Mouse (Mus musculus) lung, postnatal 36 days (tissue): ENCODE measurements around the gene Rad54l2.

Source experiments
- DNase-seq: peaks from one replicate; pipeline ENCODE4 v3.0.0; 2022; ENCODE audit warnings: mixed read lengths

The Rad54l2 gene

DNA sequence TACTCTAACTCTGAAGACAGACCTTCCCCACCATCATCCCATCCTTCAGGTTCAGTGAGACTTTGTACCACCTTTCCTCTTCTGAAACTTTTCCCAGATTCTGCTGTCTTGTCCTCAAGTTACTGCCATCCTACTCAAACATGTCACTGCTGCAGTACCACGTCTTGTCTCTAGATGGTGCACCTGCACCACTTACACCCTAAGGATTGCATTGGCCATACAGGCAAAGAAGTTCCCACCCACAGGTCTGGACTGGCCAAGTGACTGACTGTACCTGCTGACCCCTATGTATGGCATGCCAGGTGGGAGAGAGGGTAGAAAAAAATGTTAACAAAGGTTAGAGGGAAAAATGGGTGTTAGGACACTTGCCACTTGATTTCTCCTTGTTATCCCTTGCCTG lies 113.5 kb downstream of the Rad54l2 start:
- peak; percentile 94 for DNase-seq

DNA sequence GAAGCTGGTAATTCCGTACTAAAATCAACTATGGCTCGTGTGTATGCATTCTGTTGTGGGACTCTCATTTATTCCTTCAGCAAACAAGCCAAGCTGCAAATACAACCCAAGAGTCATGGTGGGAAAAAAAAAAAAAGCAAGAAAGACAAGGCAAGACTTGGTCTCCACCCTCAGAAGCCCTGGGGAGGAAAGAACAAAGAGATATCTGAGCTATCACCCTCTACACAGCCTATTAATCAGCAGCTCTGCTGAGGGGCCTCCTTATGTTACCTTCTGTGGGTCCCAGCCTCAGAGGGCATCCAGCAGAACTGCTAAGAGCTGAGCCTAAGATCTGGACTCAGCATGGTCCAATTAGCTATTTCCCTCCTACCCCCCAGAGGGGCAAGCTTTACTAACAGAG lies 115.1 kb downstream of the Rad54l2 start:
- DNase-seq = no peak

DNA sequence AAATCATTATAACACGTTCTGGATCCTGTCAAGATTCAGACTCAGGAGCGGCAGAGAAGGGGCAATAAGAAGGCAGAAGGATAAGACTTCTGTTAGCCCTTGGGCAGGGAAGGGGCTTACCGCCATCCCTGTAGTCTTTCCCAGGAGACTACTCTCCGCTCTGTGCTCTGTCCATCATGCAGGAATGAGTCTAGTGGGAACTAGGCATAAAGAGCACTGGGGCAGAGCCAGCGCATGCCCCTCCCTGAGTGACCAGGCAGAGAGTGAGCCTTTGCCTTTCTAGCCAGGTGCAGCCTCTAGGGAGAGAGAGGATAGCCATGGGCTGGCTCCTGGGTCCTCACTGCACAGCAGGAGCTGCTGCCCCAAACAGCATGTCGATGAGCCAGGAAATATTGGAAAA lies 124.1 kb downstream of the Rad54l2 start:
- no peak for DNase-seq

DNA sequence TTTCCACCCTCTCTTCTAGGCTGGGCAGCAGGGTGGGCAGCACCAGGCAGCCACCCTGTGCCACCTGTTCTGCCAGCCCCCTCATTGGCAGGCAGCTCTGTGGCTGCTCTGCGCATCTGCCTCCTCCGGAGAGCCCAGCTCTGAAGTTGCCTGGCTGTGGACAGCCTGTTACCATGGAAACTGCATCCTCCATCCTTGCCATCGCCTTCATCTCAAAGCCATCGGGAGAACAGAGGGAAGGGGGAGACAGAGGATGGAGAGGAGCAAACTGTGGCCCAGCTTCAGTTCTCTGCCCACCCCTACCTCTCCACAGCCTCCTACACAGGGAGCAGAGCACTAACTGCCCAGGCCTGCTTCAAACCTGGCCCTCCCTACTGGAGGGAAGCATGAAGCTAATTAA lies 124.6 kb downstream of the Rad54l2 start:
- DNase-seq = no peak

DNA sequence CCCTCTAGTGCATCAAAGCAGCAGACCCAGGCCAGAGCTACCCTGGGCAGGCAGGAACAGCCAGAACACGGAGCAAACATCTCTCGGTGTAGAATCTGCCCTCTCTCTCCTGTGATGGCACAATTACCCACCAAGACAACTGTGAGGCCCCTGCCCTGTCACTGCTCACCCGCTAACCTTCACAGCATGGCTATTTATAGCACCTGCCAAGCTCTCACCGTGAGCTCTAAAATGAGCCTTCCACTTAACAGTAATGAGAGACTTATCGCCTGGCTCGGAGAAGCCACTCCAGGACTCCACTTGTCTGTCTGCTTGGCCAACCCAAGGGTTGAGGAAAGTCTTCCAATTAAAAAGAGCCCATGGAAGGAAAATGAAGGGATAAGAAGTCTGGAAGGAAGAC lies 125.8 kb downstream of the Rad54l2 start:
- DNase-seq = no peak

DNA sequence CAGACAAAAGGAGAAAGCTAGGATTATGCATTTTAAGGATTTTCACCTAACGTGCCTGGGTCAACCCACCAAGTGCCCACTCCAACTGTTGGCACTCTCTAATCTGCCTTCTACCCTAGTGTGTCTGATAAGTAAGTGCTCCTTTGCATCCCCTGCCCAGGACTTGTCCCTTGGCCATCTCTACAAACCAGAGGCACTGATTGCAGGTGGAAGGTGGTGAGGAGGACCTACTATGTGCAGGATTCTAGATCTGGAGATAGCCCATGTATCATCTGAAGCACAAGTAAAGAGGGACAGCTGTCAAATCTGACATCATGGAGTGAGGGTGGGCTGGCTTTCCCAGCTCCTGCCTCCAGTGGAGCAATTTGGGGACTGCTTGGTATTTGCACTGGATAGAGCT lies 129.1 kb downstream of the Rad54l2 start:
- DNase-seq = no peak

DNA sequence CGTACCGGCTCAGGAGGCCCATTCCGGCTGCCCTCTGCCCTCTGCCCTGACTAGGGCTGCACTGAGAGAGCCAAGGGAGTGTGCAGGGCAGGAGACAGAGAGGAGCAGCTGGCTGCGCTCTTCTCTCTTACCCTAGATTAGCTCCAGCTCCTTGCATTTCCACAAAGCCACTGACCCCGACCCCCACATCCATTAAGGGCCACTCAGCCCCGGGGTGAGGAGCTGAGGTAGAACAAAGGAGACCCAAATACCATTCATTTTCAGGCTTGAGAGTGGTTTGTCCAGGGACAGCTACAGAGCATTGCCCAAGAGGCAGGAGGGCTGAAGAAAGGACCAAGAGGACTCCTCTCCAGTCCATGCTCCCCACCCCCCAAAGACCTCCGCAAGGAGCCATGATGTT lies 129.6 kb downstream of the Rad54l2 start:
- DNase-seq = no peak

GRCm38 (mm10) chr9:106657592-106657991 lies 131.4 kb downstream of the Rad54l2 start:
- DNase-seq = no peak

DNA sequence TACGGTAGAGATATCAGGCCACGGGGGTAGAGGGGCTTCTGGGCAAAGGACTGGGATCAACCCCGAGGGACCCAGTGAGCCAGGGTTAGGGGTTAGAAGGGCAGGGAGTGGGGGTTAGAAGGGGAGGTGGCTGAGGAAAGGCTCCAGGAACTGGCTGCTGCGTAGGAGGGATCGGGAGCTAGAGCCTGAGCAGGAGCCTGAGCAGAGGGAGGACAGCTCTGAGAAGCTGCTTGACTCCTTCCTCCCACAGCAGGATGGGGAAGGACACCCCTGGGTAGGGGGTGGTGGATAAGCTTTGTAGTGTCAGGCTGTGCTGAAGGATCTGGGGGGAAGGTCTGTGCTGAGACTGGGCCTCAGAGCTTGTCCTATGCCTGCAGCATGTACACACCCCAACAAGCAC lies 132.2 kb downstream of the Rad54l2 start:
- DNase-seq = no peak

GRCm38 (mm10) chr9:106655884-106656720 lies 132.9 kb downstream of the Rad54l2 start, which contains the start of gene Grm2:
Gene Grm2 (minus strand): TSS chr9:106656082.
- DNase-seq = peak; percentile 56

DNA sequence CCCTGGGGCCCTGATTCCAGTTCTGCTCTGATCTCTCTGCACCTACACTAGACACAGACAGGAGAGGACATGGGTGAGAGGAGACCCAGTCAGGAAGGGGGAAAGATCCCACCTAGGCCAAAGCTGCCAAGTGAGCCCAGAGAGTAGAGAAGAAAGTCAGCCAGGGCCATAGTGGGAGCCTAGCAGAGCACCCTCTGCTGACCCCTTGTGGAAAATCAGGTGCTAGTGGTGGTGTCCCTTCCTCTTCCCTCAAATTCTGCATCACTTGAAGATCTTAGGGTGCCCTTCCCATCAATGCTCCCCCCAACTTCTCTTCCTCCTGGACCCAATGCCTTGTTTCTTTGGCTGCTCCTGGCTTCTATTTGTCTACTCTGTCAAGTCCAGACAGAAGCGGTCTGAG lies 136.3 kb downstream of the Rad54l2 start:
- DNase-seq = no peak

DNA sequence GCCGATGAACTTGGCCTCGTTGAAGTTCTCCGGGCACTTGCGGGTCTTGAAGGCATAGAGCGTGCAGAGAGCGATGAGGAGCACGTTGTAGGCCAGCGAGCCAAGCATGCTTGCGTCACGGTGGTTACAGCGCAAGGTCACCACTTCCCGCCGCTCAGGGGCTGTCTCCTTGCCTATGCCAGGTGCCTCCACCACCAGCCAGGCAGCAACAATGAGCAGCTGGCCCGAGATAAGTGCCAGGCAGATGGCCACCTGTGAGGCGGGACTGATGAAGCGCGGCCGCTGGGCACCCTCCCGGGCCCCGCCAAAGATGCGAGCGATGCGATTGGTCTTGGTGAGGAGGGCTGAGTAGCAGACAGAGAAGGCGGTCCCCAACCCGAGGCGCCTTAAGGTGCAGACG lies 141.8 kb downstream of the Rad54l2 start:
- DNase-seq = no peak

DNA sequence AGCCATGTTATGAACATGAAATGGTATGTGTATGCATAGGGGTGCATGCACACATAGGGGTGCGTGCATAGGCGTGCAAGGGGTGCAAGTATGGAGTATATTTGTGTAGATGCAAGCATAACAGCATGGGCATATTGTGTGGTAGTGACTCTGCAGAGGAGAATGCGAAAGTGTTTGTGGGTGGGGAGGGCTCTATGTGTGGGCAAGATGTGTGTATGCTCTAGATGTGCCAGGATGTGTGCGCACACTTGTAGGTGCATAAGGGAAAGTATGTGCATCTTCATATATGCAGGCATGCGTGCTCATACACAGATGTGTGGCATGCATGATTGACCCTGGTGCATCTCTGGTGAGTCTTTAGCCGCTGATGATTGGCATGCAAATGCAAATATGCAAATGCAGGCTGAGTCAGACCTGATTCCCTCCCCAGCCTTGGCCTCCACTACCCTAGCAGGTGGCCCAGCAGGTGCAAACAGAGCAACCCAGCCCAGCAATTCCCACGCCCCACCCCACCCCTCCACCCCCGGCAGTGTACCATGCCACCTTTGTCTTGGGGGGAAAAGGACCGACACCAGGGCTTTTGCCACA lies 143.2 kb downstream of the Rad54l2 start:
- DNase-seq = no peak

GRCm38 (mm10) chr9:106643787-106644186 lies 145.2 kb downstream of the Rad54l2 start:
- DNase-seq = peak; percentile 2

- peak; percentile 85 for DNase-seq
These were observed 145.9 kb downstream of the Rad54l2 start for GRCm38 (mm10) chr9:106643128-106643527.

GRCm38 (mm10) chr9:106641346-106641745 lies 147.6 kb downstream of the Rad54l2 start:
- DNase-seq = no peak

DNA sequence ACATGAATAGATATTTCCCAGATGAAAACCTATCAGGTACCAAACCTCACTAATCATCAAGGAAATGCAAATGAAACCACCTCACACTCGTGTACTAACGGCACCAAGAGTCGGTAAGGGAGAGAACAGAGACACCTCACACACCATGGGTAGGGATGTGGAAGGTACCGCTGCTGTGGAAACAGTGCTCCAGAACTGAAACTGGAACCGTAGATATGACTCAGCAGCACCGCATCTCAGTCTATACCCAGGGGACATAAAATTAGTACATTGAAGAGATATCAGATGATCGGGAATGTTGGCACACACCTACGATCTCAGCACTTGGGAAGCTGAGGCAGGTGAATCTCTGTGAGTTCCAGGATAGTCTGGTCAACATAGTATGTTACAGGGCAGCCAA lies 150.8 kb downstream of the Rad54l2 start:
- DNase-seq = no peak
